Mouse (Mus musculus) liver, embryonic 14.5 days (tissue): Measurements from ENCODE around the gene Naa80.

Source experiments
- CTCF ChIP-seq: IDR thresholded peaks from 2 replicates; pipeline ENCODE4 v1.5.1; 2016; ENCODE audit warnings: antibody characterized with exemption, low read depth, control low read depth
- EP300 ChIP-seq: IDR thresholded peaks from 2 replicates; pipeline ENCODE4 v1.6.1; 2016; ENCODE audit warnings: antibody characterized with exemption, low read depth

DNA sequence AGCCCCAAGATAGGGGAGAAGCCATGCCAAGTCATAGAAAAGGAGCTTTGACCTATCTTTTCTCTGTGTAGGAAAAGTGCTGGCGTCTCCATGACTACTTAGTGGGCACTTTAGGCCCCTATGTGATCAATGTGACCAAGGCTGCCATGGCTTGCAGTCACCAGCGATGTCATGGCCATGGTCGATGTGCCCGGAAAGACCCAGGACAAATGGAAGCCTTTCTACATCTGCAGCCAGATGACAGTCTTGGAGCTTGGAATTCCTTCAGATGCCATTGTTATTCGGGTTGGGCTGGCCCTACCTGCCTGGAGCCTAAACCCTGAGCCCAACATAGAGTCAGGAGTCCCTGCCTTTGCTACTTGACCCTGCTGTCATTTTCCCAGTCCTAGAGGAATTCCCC lies 7.8 kb downstream of the Naa80 start:
- no peak for TF ChIP-seq CTCF
- no peak for TF ChIP-seq EP300
